25 mouse cellular contexts compared by ENCODE assay signal in the genomic region with DNA sequence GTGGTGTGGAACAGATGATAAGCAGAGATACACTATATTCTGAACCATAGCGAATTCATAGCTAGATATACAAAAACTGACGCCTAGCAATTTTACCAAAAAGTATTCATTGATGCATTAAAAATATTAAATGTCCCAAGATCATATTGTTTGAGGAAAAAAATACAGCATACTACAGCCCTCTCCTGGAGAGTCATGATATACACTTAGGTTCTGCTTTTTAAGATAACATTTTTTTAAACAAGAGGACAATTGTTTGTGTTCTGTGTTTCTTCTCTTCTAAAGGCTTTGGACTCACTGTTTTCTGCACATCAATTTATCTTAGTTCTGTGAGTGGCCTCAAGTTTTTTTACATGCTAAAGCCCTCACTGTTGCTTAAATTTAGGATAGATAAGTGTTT.
DNase-seq lines count a peak whose midpoint lies in the region; ATAC-seq and TF ChIP-seq lines count a peak whose summit lies in the region.
"Had no signal": no experiment of that assay in that cellular context is flagged by ENCODE, and none has a peak within 500 bp of the region (broad histone marks: within the 10 kb centered on the region; RNA-seq: fewer than 3 reads in every experiment).

No protein-coding gene starts in this region.

- TF ChIP-seq EP300 in lung, postnatal 0 days (IDR thresholded peaks at IDR 0.05), result no peak

- no peaks in the 10 kb centered on the region for H3K4me1 ChIP-seq in lung, postnatal 0 days (ENCODE audit: insufficient read depth, low read depth, low read length)
- H3K4me1 ChIP-seq: heart, embryonic 10.5 days; neural tube, embryonic 13.5 days had no signal

- H3K9me3 ChIP-seq in lung, postnatal 0 days (ENCODE audit: low read length), result no peaks in the 10 kb centered on the region
- H3K9me3 ChIP-seq: heart, embryonic 10.5 days; neural tube, embryonic 13.5 days had no signal

- WGBS in lung, postnatal 0 days, result 75% methylated on average over 2 of the region's 2 CpGs

- no peak overlapping the region for H3K9ac ChIP-seq in lung, postnatal 0 days (replicated peaks; ENCODE audit: low read depth)
- H3K9ac ChIP-seq: neural tube, embryonic 13.5 days had no signal

- H3K27me3 ChIP-seq in lung, postnatal 0 days (replicated peaks; ENCODE audit: insufficient read depth, low read length), result no peaks in the 10 kb centered on the region
- H3K27me3 ChIP-seq: neural tube, embryonic 13.5 days; Patski had no signal

- no peak overlapping the region for H3K27ac ChIP-seq in lung, postnatal 0 days (ENCODE audit: low read length)
- H3K27ac ChIP-seq: heart, embryonic 10.5 days; macrophage; neural tube, embryonic 13.5 days had no signal

- H3K4me2 ChIP-seq in lung, postnatal 0 days (replicated peaks; ENCODE audit: low read depth, low read length), result no peak overlapping the region
- H3K4me2 ChIP-seq: liver, embryonic 11.5 days; midbrain, embryonic 11.5 days; neural tube, embryonic 13.5 days had no signal

- no peak overlapping the region for H3K4me3 ChIP-seq in lung, postnatal 0 days (ENCODE audit: low read depth, low read length)
- H3K4me3 ChIP-seq: heart, embryonic 10.5 days; neural tube, embryonic 13.5 days had no signal

- peak; percentile 67 for ATAC-seq in frontal cortex, adult (ENCODE audit: low TSS enrichment)
- ATAC-seq in lung, postnatal 0 days, result no peak
- peak; percentile 56; the same call in 1 of the 2 replicates for ATAC-seq in common myeloid progenitor, adult 5-6 weeks (replicated peaks; ENCODE audit: low read depth, poor library complexity, severe bottlenecking)
- ATAC-seq: forebrain, embryonic 14.5 days; Patski had no signal

- no peak for TF ChIP-seq CTCF in lung, postnatal 0 days (IDR thresholded peaks at IDR 0.05)

- DNase-seq in frontal cortex, postnatal 10 days (ENCODE audit: low spot score in 2 of 2), result no peak
- DNase-seq in lung, postnatal 0 days (ENCODE audit: low spot score), result peak; percentile 6
- no peak for DNase-seq in lung, postnatal 25 days (ENCODE audit: low spot score)
- peak; percentile 4 for DNase-seq in telencephalon, adult 2 months (ENCODE audit: low read depth, low spot score)
- DNase-seq in heart, postnatal 36 days, result no peak
- DNase-seq in left cerebral cortex, postnatal 36 days (ENCODE audit: low spot score in 2 of 2), result no peak
- DNase-seq: adrenal gland, postnatal 10 days; cerebellum, adult 11-12 months; cerebellum, postnatal 14 days; kidney, adult 8-10 months; kidney, postnatal 4 days; lung, adult 18-20 months; right cerebral cortex, postnatal 14 days; spleen, adult 18-20 months; thymus, adult 18-20 months; thymus, postnatal 4 days had no signal

- no peaks in the 10 kb centered on the region for H3K36me3 ChIP-seq in lung, postnatal 0 days (ENCODE audit: insufficient read depth, low read length)
- H3K36me3 ChIP-seq: heart, embryonic 10.5 days; neural tube, embryonic 13.5 days had no signal

- intact Hi-C loops in heart, postnatal 36 days (cut with DNase I), result no loop called here
- intact Hi-C loops in left cerebral cortex, postnatal 36 days (cut with DNase I), result loop anchor here (5.0 kb wide), 1 partner anchor 370 kb away; no protein-coding TSS in a partner anchor

Comparison
In these comparisons a context has a peak if more than half of its experiments do, and no peak if none do; other contexts are left out.
1. DNase-seq: peak in lung, postnatal 0 days (single experiment) and telencephalon, adult 2 months (single experiment); none in frontal cortex, postnatal 10 days (0 of 2), lung, postnatal 25 days (single experiment), heart, postnatal 36 days (0 of 2) and left cerebral cortex, postnatal 36 days (0 of 2).